10 mouse cellular contexts compared by ENCODE assay signal in genomic region chr10:78462945-78463768, GRCm38 (mm10). TPM values are rescaled to one million over a fixed set of nuclear protein-coding genes. Genes with fewer than 3 reads are reported as not detected.
DNase-seq lines count a peak whose midpoint lies in the region; ATAC-seq and TF ChIP-seq lines count a peak whose summit lies in the region.
"Had no signal": no experiment of that assay in that cellular context is flagged by ENCODE, and none has a peak within 500 bp of the region (broad histone marks: within the 10 kb centered on the region; RNA-seq: fewer than 3 reads in every experiment).

No protein-coding gene starts in this region.

- no peak overlapping the region for H3K4me2 ChIP-seq in hindbrain, embryonic 11.5 days (replicated peaks; ENCODE audit: low read depth, low read length)
- H3K4me2 ChIP-seq in embryonic facial prominence, embryonic 13.5 days, result peak overlapping the region; percentile 99
- peak overlapping the region; percentile 99; the same call in 1 of the 2 replicates for H3K4me2 ChIP-seq in kidney, embryonic 14.5 days (replicated peaks; ENCODE audit: low read depth, low read length)
- H3K4me2 ChIP-seq in myocyte (ENCODE audit: low read depth), result no peak overlapping the region

- H3K27ac ChIP-seq in hindbrain, embryonic 10.5 days, result no peak overlapping the region
- H3K27ac ChIP-seq in hindbrain, embryonic 11.5 days (ENCODE audit: low read depth, low read length), result no peak overlapping the region
- H3K27ac ChIP-seq in embryonic facial prominence, embryonic 13.5 days, result no peak overlapping the region
- H3K27ac ChIP-seq in kidney, embryonic 14.5 days (ENCODE audit: low read depth, low read length), result no peak overlapping the region

- H3K79me2 ChIP-seq in myocyte (ENCODE audit: control insufficient read depth, insufficient read depth), result no peaks in the 10 kb centered on the region

- no peak for TF ChIP-seq POLR2A in myocyte (IDR thresholded peaks at IDR 0.05; ENCODE audit: insufficient read length, low read depth)

- H3K9me3 ChIP-seq in hindbrain, embryonic 10.5 days, result no peaks in the 10 kb centered on the region
- H3K9me3 ChIP-seq in hindbrain, embryonic 11.5 days (ENCODE audit: control insufficient read depth, low read length), result no peaks in the 10 kb centered on the region
- H3K9me3 ChIP-seq in embryonic facial prominence, embryonic 13.5 days, result no peaks in the 10 kb centered on the region
- H3K9me3 ChIP-seq in kidney, embryonic 14.5 days (ENCODE audit: control insufficient read depth, low read length), result no peaks in the 10 kb centered on the region

- 0 out of 2 replicates have a peak overlapping the region, but pooled peaks have one; percentile 79 for H3K4me3 ChIP-seq in hindbrain, embryonic 10.5 days
- H3K4me3 ChIP-seq in hindbrain, embryonic 11.5 days (ENCODE audit: low read depth, low read length), result no peak overlapping the region
- H3K4me3 ChIP-seq in embryonic facial prominence, embryonic 13.5 days, result 0 out of 2 replicates have a peak overlapping the region, but pooled peaks have one; percentile 70
- peak overlapping the region; percentile 68 for H3K4me3 ChIP-seq in kidney, embryonic 14.5 days (ENCODE audit: low read length)
- H3K4me3 ChIP-seq in myocyte, result peak overlapping the region; percentile 58

- H3K27me3 ChIP-seq in hindbrain, embryonic 10.5 days (ENCODE audit: insufficient read depth, poor library complexity, severe bottlenecking), result peaks cover 19% of the 10 kb centered on the region
- H3K27me3 ChIP-seq in hindbrain, embryonic 11.5 days (ENCODE audit: control insufficient read depth, insufficient read depth, low read length), result no peaks in the 10 kb centered on the region
- no peaks in the 10 kb centered on the region for H3K27me3 ChIP-seq in embryonic facial prominence, embryonic 13.5 days
- H3K27me3 ChIP-seq in kidney, embryonic 14.5 days (ENCODE audit: control insufficient read depth, insufficient read depth, low read length), result no peaks in the 10 kb centered on the region
- no peaks in the 10 kb centered on the region for H3K27me3 ChIP-seq in myocyte (ENCODE audit: control insufficient read depth, insufficient read depth, insufficient read length)

- H3K4me1 ChIP-seq in hindbrain, embryonic 10.5 days (replicated peaks), result peaks cover 53% of the 10 kb centered on the region
- no peaks in the 10 kb centered on the region for H3K4me1 ChIP-seq in hindbrain, embryonic 11.5 days (replicated peaks; ENCODE audit: control insufficient read depth, insufficient read depth, low read length)
- peaks cover 40% of the 10 kb centered on the region for H3K4me1 ChIP-seq in embryonic facial prominence, embryonic 13.5 days
- H3K4me1 ChIP-seq in kidney, embryonic 14.5 days (ENCODE audit: control insufficient read depth, insufficient read depth, low read length), result peaks cover 9% of the 10 kb centered on the region

- no peak for ATAC-seq in hindbrain, embryonic 11.5 days (ENCODE audit: low FRiP score)
- ATAC-seq in embryonic facial prominence, embryonic 13.5 days (ENCODE audit: insufficient number of reproducible peaks, insufficient read depth, low FRiP score, low TSS enrichment, low read depth), result no peak
- ATAC-seq in kidney, embryonic 14.5 days (ENCODE audit: low FRiP score, low TSS enrichment), result no peak

- WGBS in hindbrain, embryonic 10.5 days, result 91% methylated on average over 8 of the region's 8 CpGs
- WGBS in hindbrain, embryonic 11.5 days, result 87% methylated on average over 8 of the region's 8 CpGs
- 84% methylated on average over 8 of the region's 8 CpGs for WGBS in embryonic facial prominence, embryonic 13.5 days
- WGBS in kidney, embryonic 14.5 days, result 82% methylated on average over 8 of the region's 8 CpGs

- H3K9ac ChIP-seq in hindbrain, embryonic 11.5 days (ENCODE audit: low read depth, low read length), result no peak overlapping the region
- H3K9ac ChIP-seq in embryonic facial prominence, embryonic 13.5 days, result 0 out of 2 replicates have a peak overlapping the region, but pooled peaks have one; percentile 78
- no peak overlapping the region for H3K9ac ChIP-seq in kidney, embryonic 14.5 days (ENCODE audit: low read depth, low read length)

- no peaks in the 10 kb centered on the region for H3K36me3 ChIP-seq in hindbrain, embryonic 10.5 days
- H3K36me3 ChIP-seq in hindbrain, embryonic 11.5 days (ENCODE audit: control insufficient read depth, insufficient read depth, low read length), result no peaks in the 10 kb centered on the region
- no peaks in the 10 kb centered on the region for H3K36me3 ChIP-seq in embryonic facial prominence, embryonic 13.5 days
- H3K36me3 ChIP-seq in kidney, embryonic 14.5 days (ENCODE audit: control insufficient read depth, insufficient read depth, low read length), result no peaks in the 10 kb centered on the region
- no peaks in the 10 kb centered on the region for H3K36me3 ChIP-seq in myocyte (ENCODE audit: control insufficient read depth, insufficient read depth)

- no peak overlapping the region for H3ac ChIP-seq in myocyte (ENCODE audit: control insufficient read depth, insufficient read length)

- DNase-seq in hindbrain, embryonic 10.5 days (ENCODE audit: low spot score), result no peak
- DNase-seq in hindbrain, embryonic 11.5 days (ENCODE audit: low spot score), result no peak
- no peak for DNase-seq in layer of hippocampus, adult 18-20 months (ENCODE audit: low spot score in 2 of 2)
- no peak for DNase-seq in thymus, postnatal 10 days (ENCODE audit: low spot score in 2 of 2)
- DNase-seq in adrenal gland, postnatal 36 days, result no peak

TF ChIP-seq in myocyte, 11 proteins besides CTCF, POLR2A, EP300 and RAD21:
- TF ChIP-seq MYOG (IDR thresholded peaks at IDR 0.05; ENCODE audit: control insufficient read depth in 1 of 3, insufficient read depth in 1 of 3, insufficient read length in 2 of 3, low read depth in 2 of 3) (no peak), TCF3 (IDR thresholded peaks at IDR 0.05; ENCODE audit: insufficient read length, low read depth) (no peak), MAX (IDR thresholded peaks at IDR 0.05; ENCODE audit: low read depth) (no peak), POLR2AphosphoS2 (IDR thresholded peaks at IDR 0.05; ENCODE audit: insufficient read length, low read depth) (no peak), CEBPB (IDR thresholded peaks at IDR 0.05; ENCODE audit: insufficient read depth, poor library complexity, severe bottlenecking) (no peak), E2F4 (IDR thresholded peaks at IDR 0.05; ENCODE audit: insufficient read depth) (no peak), SRF (IDR thresholded peaks at IDR 0.05; ENCODE audit: control insufficient read depth, insufficient read length, low read depth) (no peak), USF1 (IDR thresholded peaks at IDR 0.05; ENCODE audit: low read depth) (no peak), MYOD1 (IDR thresholded peaks at IDR 0.05; ENCODE audit: control insufficient read depth in 1 of 3, insufficient read length in 2 of 3, low read depth in 2 of 3) (no peak), TCF12 (IDR thresholded peaks at IDR 0.05; ENCODE audit: insufficient read depth, poor library complexity, severe bottlenecking) (no peak), REST (IDR thresholded peaks at IDR 0.05; ENCODE audit: insufficient read depth, insufficient read length) (no peak)

RNA-seq across cellular contexts. Expression of gene Pdxk, which starts 1.6 kb away (rescaled TPM):
- polyA plus RNA-seq in hindbrain, embryonic 10.5 days (2016; fragmentation: Nextera tagmentation; extraction: Ambion mirVana), result 10.0 and 11.1 TPM in 2 replicates
- polyA plus RNA-seq in hindbrain, embryonic 11.5 days (2014; fragmentation: Nextera tagmentation; extraction: Ambion mirVana), result 6.8 TPM in 2 replicates
- polyA plus RNA-seq in embryonic facial prominence, embryonic 13.5 days (2015; fragmentation: Nextera tagmentation; extraction: Ambion mirVana), result 12.6 and 13.1 TPM in 2 replicates
- polyA plus RNA-seq in kidney, embryonic 14.5 days (2014; fragmentation: Nextera tagmentation; extraction: Ambion mirVana), result 6.9 and 13.2 TPM in 2 replicates
- polyA plus RNA-seq in myocyte (2012; fragmentation: generic; extraction: Trizol), result 5.7 TPM
- total RNA-seq in layer of hippocampus, adult 18-20 months (2021), result 100 to 1,000 TPM in 1 of 2 experiments, 10 to 100 TPM in 1; 99.5 to 106 TPM
- total RNA-seq in adrenal gland, postnatal 36 days (2021), result 10 to 100 TPM; 26.4 to 27.3 TPM

RNA-seq across cellular contexts. Expression of gene Cstb, which starts 37.7 kb away (rescaled TPM):
- 117 and 129 TPM in 2 replicates for polyA plus RNA-seq in hindbrain, embryonic 10.5 days (2016; fragmentation: Nextera tagmentation; extraction: Ambion mirVana)
- polyA plus RNA-seq in hindbrain, embryonic 11.5 days (2014; fragmentation: Nextera tagmentation; extraction: Ambion mirVana), result 115 and 117 TPM in 2 replicates
- 222 and 253 TPM in 2 replicates for polyA plus RNA-seq in embryonic facial prominence, embryonic 13.5 days (2015; fragmentation: Nextera tagmentation; extraction: Ambion mirVana)
- 206 and 270 TPM in 2 replicates for polyA plus RNA-seq in kidney, embryonic 14.5 days (2014; fragmentation: Nextera tagmentation; extraction: Ambion mirVana)
- 197 TPM for polyA plus RNA-seq in myocyte (2012; fragmentation: generic; extraction: Trizol)
- 10 to 100 TPM; 39.1 to 40.5 TPM for total RNA-seq in layer of hippocampus, adult 18-20 months (2021)
- 100 to 1,000 TPM; 268 to 380 TPM for total RNA-seq in adrenal gland, postnatal 36 days (2021)

RNA-seq across cellular contexts. Expression of gene Rrp1, which starts 50.3 kb away (rescaled TPM):
- polyA plus RNA-seq in hindbrain, embryonic 10.5 days (2016; fragmentation: Nextera tagmentation; extraction: Ambion mirVana), result 322 and 331 TPM in 2 replicates
- 225 and 242 TPM in 2 replicates for polyA plus RNA-seq in hindbrain, embryonic 11.5 days (2014; fragmentation: Nextera tagmentation; extraction: Ambion mirVana)
- 322 and 364 TPM in 2 replicates for polyA plus RNA-seq in embryonic facial prominence, embryonic 13.5 days (2015; fragmentation: Nextera tagmentation; extraction: Ambion mirVana)
- polyA plus RNA-seq in kidney, embryonic 14.5 days (2014; fragmentation: Nextera tagmentation; extraction: Ambion mirVana), result 228 and 265 TPM in 2 replicates
- 180 TPM for polyA plus RNA-seq in myocyte (2012; fragmentation: generic; extraction: Trizol)
- total RNA-seq in layer of hippocampus, adult 18-20 months (2021), result 100 to 1,000 TPM; 361 to 370 TPM
- total RNA-seq in adrenal gland, postnatal 36 days (2021), result 100 to 1,000 TPM; 243 to 258 TPM

RNA-seq across cellular contexts. Expression of gene Olfr1358, which starts 54.1 kb away (rescaled TPM):
- not detected in 2 replicates for polyA plus RNA-seq in hindbrain, embryonic 10.5 days (2016; fragmentation: Nextera tagmentation; extraction: Ambion mirVana)
- 0.15 TPM in 1 of 2 replicates, not detected in the other for polyA plus RNA-seq in hindbrain, embryonic 11.5 days (2014; fragmentation: Nextera tagmentation; extraction: Ambion mirVana)
- polyA plus RNA-seq in embryonic facial prominence, embryonic 13.5 days (2015; fragmentation: Nextera tagmentation; extraction: Ambion mirVana), result not detected in 2 replicates
- polyA plus RNA-seq in kidney, embryonic 14.5 days (2014; fragmentation: Nextera tagmentation; extraction: Ambion mirVana), result not detected in 2 replicates
- not detected for polyA plus RNA-seq in myocyte (2012; fragmentation: generic; extraction: Trizol)
- not detected for total RNA-seq in layer of hippocampus, adult 18-20 months (2021)
- not detected for total RNA-seq in adrenal gland, postnatal 36 days (2021)
- total RNA-seq: common myeloid progenitor, adult 5-6 weeks; layer of hippocampus, adult 8-10 months had no signal

Comparison
In these comparisons a context has a peak if more than half of its experiments do, and no peak if none do; other contexts are left out.
1. H3K4me2 ChIP-seq: peak in embryonic facial prominence, embryonic 13.5 days (single experiment) and kidney, embryonic 14.5 days (single experiment); none in hindbrain, embryonic 11.5 days (single experiment) and myocyte (single experiment).